Mouse (Mus musculus) liver, embryonic 12.5 days (tissue): Measurements from ENCODE around the gene Olfr766-ps1. TPM values are rescaled to one million over a fixed set of nuclear protein-coding genes. Genes with fewer than 3 reads are reported as not detected.

Source experiments
- polyA plus RNA-seq: library from polyadenylated mRNA; unstranded; fragments of >200 nt; fragmentation: Nextera tagmentation; extraction: Ambion mirVana; gene quantifications from 2 replicates; pipeline ENCODE4 v1.2.1, GENCODE M21; 2016

The Olfr766-ps1 gene
- polyA plus RNA-seq, 1 experiment from 2014 or later, result not detected

Other genes starting within 250 kb of the Olfr766-ps1 start
- 82.5 and 85.8 TPM in 2 replicates for gene Ormdl2, start 247.3 kb downstream of the Olfr766-ps1 start, polyA plus RNA-seq
- 1.8 and 1.9 TPM in 2 replicates for gene Gdf11, start 177.3 kb downstream of the Olfr766-ps1 start, polyA plus RNA-seq
- gene Cd63, start 168.0 kb downstream of the Olfr766-ps1 start, polyA plus RNA-seq, result 127 and 129 TPM in 2 replicates
- 8.2 and 9.0 TPM in 2 replicates for gene Rdh5, start 146.1 kb downstream of the Olfr766-ps1 start, polyA plus RNA-seq
- gene Bloc1s1, start 144.9 kb downstream of the Olfr766-ps1 start, polyA plus RNA-seq, result 82.5 and 83.0 TPM in 2 replicates
- gene Itga7, start 135.2 kb downstream of the Olfr766-ps1 start, polyA plus RNA-seq, result 0.12 and 0.17 TPM in 2 replicates
- gene Mettl7b, start 108.0 kb downstream of the Olfr766-ps1 start, polyA plus RNA-seq, result not detected in 2 replicates
- gene Olfr9, start 79.5 kb downstream of the Olfr766-ps1 start, polyA plus RNA-seq, result not detected in 2 replicates
- not detected in 2 replicates for gene Olfr763, start 58.2 kb downstream of the Olfr766-ps1 start, polyA plus RNA-seq
- not detected in 2 replicates for gene Olfr764-ps1, start 29.1 kb downstream of the Olfr766-ps1 start, polyA plus RNA-seq
- not detected in 2 replicates for gene Olfr765, start 19.0 kb downstream of the Olfr766-ps1 start, polyA plus RNA-seq
- gene Olfr767, start 13.9 kb upstream of the Olfr766-ps1 start, polyA plus RNA-seq, result not detected in 2 replicates
- not detected in 2 replicates for gene Olfr768, start 30.4 kb upstream of the Olfr766-ps1 start, polyA plus RNA-seq
- gene Olfr769, start 48.9 kb upstream of the Olfr766-ps1 start, polyA plus RNA-seq, result not detected in 2 replicates
- gene Olfr770, start 70.0 kb upstream of the Olfr766-ps1 start, polyA plus RNA-seq, result not detected in 2 replicates
- not detected in 2 replicates for gene Olfr771, start 95.8 kb upstream of the Olfr766-ps1 start, polyA plus RNA-seq
- gene Olfr772, start 108.9 kb upstream of the Olfr766-ps1 start, polyA plus RNA-seq, result not detected in 2 replicates
- gene Olfr773, start 118.4 kb upstream of the Olfr766-ps1 start, polyA plus RNA-seq, result not detected in 2 replicates
- gene Olfr774, start 167.2 kb upstream of the Olfr766-ps1 start, polyA plus RNA-seq, result not detected in 2 replicates
- gene Olfr775, start 179.4 kb upstream of the Olfr766-ps1 start, polyA plus RNA-seq, result not detected in 2 replicates
- gene Olfr776, start 190.2 kb upstream of the Olfr766-ps1 start, polyA plus RNA-seq, result not detected in 2 replicates
- gene Olfr777, start 202.5 kb upstream of the Olfr766-ps1 start, polyA plus RNA-seq, result not detected in 2 replicates
- gene Olfr780, start 249.1 kb upstream of the Olfr766-ps1 start, polyA plus RNA-seq, result not detected in 2 replicates